Mouse (Mus musculus): ENCODE measurements around the gene Nxpe4.

The Nxpe4 gene

GRCm38 (mm10) chr9:48338783-48339455 is 177.1 kb downstream of the Nxpe4 start:
- no peak for DNase-seq

- DNase-seq, result no peak
Observed at GRCm38 (mm10) chr9:48339563-48339962, 177.7 kb downstream of the Nxpe4 start.

GRCm38 (mm10) chr9:48340708-48341380 is 179.0 kb downstream of the Nxpe4 start:
- no peak for DNase-seq

GRCm38 (mm10) chr9:48345456-48345855 is 183.6 kb downstream of the Nxpe4 start:
- no peak for DNase-seq

- DNase-seq, result no peak
Observed at GRCm38 (mm10) chr9:48345866-48346265, 184.0 kb downstream of the Nxpe4 start.

- DNase-seq, result peak; percentile 6
Observed at GRCm38 (mm10) chr9:48353148-48353698, 191.4 kb downstream of the Nxpe4 start, which contains the start of gene Nxpe2. Gene Nxpe2, minus strand, starts transcription at chr9:48353454.

- DNase-seq, result no peak
Observed at GRCm38 (mm10) chr9:48354122-48354521, 192.3 kb downstream of the Nxpe4 start.

GRCm38 (mm10) chr9:48354793-48355192 is 193.0 kb downstream of the Nxpe4 start:
- peak; percentile 49 for DNase-seq

- no peak for DNase-seq
Observed at GRCm38 (mm10) chr9:48357097-48357496, 195.3 kb downstream of the Nxpe4 start.

- no peak for DNase-seq
Observed at GRCm38 (mm10) chr9:48360826-48361225, 199.0 kb downstream of the Nxpe4 start.

- no peak for DNase-seq
Observed at GRCm38 (mm10) chr9:48361815-48362631, 200.2 kb downstream of the Nxpe4 start.

- no peak for DNase-seq
Observed at GRCm38 (mm10) chr9:48362743-48363142, 200.9 kb downstream of the Nxpe4 start.

GRCm38 (mm10) chr9:48373232-48373878 is 211.5 kb downstream of the Nxpe4 start:
- DNase-seq, result no peak

GRCm38 (mm10) chr9:48374357-48374756 is 212.5 kb downstream of the Nxpe4 start:
- no peak for DNase-seq

GRCm38 (mm10) chr9:48388451-48388850 is 226.6 kb downstream of the Nxpe4 start:
- DNase-seq, result no peak

GRCm38 (mm10) chr9:48389983-48390382 is 228.2 kb downstream of the Nxpe4 start:
- no peak for DNase-seq

GRCm38 (mm10) chr9:48403590-48404209 is 241.9 kb downstream of the Nxpe4 start:
- DNase-seq, result no peak

GRCm38 (mm10) chr9:48404687-48405086 is 242.9 kb downstream of the Nxpe4 start:
- DNase-seq, result no peak

GRCm38 (mm10) chr9:48407549-48408327 is 245.9 kb downstream of the Nxpe4 start:
- DNase-seq, result peak; percentile 5

- DNase-seq, result no peak
Observed at GRCm38 (mm10) chr9:48410217-48411035, 248.6 kb downstream of the Nxpe4 start.

GRCm38 (mm10) chr9:48413591-48413990 is 251.8 kb downstream of the Nxpe4 start:
- no peak for DNase-seq
